Mouse (Mus musculus) layer of hippocampus, adult 2 months (tissue): ENCODE measurements around the gene Cideb. TPM values are rescaled to one million over a fixed set of nuclear protein-coding genes. Genes with fewer than 3 reads are reported as not detected.
A peak's percentile ranks its signal among the peaks of the same experiment; 100 is the strongest.

Source experiments
- DNase-seq, 2 experiments: peaks; one replicate each; pipeline ENCODE4 v3.0.0; 2022; ENCODE audit warnings: low spot score in 2 of 2
- H3K27ac ChIP-seq: fragments of 200-600 bp; 2 replicates; pipeline ENCODE4 v1.8.1; 2022
- H3K4me3 ChIP-seq: fragments of 200-600 bp; 2 replicates; pipeline ENCODE4 v1.8.1; 2022; ENCODE audit warnings: mild to moderate bottlenecking
- CTCF ChIP-seq: fragments of 200-600 bp; conservative IDR thresholded peaks from 2 replicates; pipeline ENCODE4 v1.8.1; 2022; ENCODE audit warnings: antibody characterized with exemption, mild to moderate bottlenecking, moderate library complexity
- long read RNA-seq, 2 experiments: library from polyadenylated mRNA; stranded (forward); transcript quantifications; one replicate each; pipeline ENCODE4 v2.0.0; 2021; ENCODE audit warnings: borderline mapping rate in 2 of 2
- total RNA-seq, 2 experiments: library from RNA; stranded (reverse); gene quantifications; 2 replicates each; pipeline ENCODE4 v1.2.3; 2021

Gene Cideb
- 1 to 10 TPM; 1.4 to 1.6 TPM for total RNA-seq
- long read RNA-seq, experiment 1 = 0 reads
- long read RNA-seq, experiment 2, partial matches to known transcripts = 0 of 3 reads
- long read RNA-seq, experiment 2, other reads (novel, unspliced or antisense) = 0 of 3 reads

DNA sequence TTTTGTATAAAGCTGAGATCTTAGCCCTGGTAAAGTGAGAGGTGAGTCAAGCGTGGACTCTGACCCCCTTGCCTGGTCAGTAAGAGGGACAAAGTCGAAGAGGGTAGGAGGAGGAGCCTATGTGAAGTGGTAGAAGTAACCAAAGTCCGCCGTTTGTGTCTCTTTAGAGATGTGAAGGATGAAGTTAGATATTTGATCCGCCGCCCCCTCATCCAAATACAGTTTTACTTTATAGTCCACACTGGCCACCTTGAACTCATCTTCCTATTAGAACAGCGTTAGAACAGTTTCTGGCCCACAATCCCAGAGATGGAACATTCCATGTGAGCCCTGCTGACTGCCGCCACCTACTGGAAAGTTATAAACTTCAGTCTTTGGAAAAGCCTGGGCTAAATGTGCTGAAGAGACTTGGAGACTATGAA, at the start of gene Cideb:
Gene Cideb, minus strand, starts transcription at position 96 of the 422 bp plus-strand sequence.
- TF ChIP-seq CTCF = peak; percentile 83
- no peak within 1 kb of the TSS for H3K27ac ChIP-seq
- H3K4me3 ChIP-seq = no peak within 1 kb of the TSS
- peak in 1 of 2 experiments; percentile 46 for DNase-seq

DNA sequence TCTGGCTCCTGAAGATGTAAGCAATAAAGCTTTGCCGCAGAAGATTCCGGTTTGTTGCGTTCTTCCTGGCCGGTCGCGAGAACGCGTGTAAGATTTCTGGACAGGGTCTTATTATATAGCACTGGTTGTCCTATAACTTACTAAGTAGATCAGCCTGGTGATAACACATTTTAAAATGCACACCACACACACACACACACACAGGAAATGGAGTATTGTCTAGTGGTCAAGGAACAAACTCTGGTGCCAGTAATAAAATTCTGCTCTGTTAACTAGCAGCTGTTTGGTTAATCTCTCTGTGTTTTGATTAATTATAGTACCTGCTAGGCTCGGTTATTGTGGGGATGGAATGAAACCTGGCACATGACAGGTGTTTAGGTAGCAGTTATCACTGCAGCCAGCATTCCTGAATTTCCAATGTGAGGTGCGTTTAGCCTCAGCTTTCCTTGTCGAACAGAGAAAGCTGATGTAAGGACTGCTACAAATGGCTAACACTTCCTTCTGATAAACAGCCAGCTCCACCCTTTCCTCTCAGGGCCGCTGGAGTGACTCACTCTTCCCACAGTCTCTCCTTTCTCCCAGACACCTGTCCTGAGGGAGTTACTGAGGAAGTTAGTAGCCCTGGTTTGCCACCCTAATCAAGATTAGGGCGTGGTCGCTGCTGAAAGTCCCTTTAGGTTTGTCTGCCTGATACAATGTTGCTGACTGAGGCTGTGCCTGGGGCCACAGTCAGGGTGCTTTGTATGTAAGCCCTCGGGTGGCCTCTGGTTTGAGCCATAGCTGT, 37.3 kb upstream of the Cideb start:
- Histone ChIP-seq H3K4me3 (no peak overlapping the region), H3K27ac (no peak overlapping the region)
- no peak for DNase-seq
- no peak for TF ChIP-seq CTCF

DNA sequence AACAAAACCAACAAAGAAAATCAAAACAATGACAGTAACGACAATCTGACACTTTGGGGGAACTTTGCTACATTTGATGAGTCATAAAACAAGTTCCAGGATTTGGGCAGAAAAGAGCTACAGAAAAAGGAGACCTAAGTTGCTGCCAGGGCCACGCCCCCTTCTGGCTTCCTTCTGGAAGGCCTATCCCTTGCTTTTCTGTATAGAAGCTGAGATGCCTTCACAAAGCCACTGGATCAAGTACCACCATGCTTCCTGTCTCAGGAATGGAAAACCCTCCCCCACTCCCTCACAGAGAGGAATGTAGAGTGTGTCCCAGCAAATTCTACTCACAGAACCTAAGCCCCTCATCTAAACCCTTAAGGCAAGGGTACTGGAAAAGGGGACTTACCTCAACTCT, 35.7 kb upstream of the Cideb start:
- DNase-seq = no peak
- no peak overlapping the region for H3K27ac ChIP-seq
- TF ChIP-seq CTCF = no peak
- no peak overlapping the region for H3K4me3 ChIP-seq

DNA sequence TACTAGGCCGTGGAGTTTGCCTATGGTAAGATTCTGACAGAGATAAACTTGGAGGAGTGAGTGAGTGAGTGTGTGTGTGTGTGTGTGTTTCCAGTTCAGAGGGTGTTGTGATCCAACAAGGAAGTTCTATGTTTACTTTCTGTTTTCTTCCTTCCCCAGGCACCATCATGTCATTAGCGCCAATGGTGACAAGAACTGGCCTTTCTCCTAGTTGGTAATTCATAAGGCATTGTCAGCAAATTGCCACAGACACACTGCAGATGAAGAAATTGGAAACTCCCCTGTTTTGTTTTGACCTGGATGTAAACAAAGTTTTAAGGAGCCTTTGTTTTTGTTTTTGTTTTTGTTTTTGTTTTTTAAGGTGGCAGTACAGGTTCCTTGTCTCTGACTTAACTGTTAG, 35.2 kb upstream of the Cideb start:
- H3K27ac ChIP-seq = no peak overlapping the region
- TF ChIP-seq CTCF = no peak
- DNase-seq = no peak
- H3K4me3 ChIP-seq = no peak overlapping the region

- TF ChIP-seq CTCF = no peak
- no peak for DNase-seq
- Histone ChIP-seq H3K4me3 (peak within 1 kb of the TSS; percentile 22), H3K27ac (no peak within 1 kb of the TSS)
These were observed 30.2 kb upstream of the Cideb start, which contains the start of gene Ripk3 for GRCm38 (mm10) chr14:55788256-55789050. Gene Ripk3 (minus strand): TSS chr14:55788865.

GRCm38 (mm10) chr14:55787731-55788130, 29.5 kb upstream of the Cideb start:
- no peak overlapping the region for H3K27ac ChIP-seq
- no peak for TF ChIP-seq CTCF
- no peak for DNase-seq
- H3K4me3 ChIP-seq = no peak overlapping the region

- TF ChIP-seq CTCF = peak; percentile 42
- H3K4me3 ChIP-seq = no peak overlapping the region
- no peak overlapping the region for H3K27ac ChIP-seq
- DNase-seq = no peak
These were observed 26.9 kb upstream of the Cideb start for GRCm38 (mm10) chr14:55785195-55785594.

DNA sequence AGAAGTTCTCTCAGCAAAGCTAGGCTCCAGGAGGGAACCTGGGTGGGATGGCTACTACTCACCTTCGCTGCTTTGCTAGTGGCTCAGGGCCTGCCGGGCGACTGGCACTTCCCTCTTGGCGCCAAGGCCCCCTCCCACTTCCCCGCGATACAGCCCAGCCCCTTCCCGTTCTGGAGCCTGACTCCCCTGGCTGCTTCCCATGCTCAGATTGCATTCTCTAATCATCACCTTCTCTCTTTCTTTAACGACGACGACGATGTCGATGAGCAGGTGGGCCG, 25.6 kb upstream of the Cideb start, which contains the start of gene Adcy4:
Gene Adcy4, minus strand, starts transcription at position 138 of the 278 bp plus-strand sequence.
- TF ChIP-seq CTCF = no peak
- peak within 1 kb of the TSS; percentile 68 for H3K27ac ChIP-seq
- peak within 1 kb of the TSS; percentile 49 for H3K4me3 ChIP-seq
- no peak for DNase-seq

GRCm38 (mm10) chr14:55783171-55783957, 25.1 kb upstream of the Cideb start:
- Histone ChIP-seq H3K4me3 (peak overlapping the region; percentile 49), H3K27ac (peak overlapping the region; percentile 68)
- no peak for DNase-seq
- no peak for TF ChIP-seq CTCF

- TF ChIP-seq CTCF = no peak
- peak overlapping the region; percentile 68 for H3K27ac ChIP-seq
- peak overlapping the region; percentile 49 for H3K4me3 ChIP-seq
- no peak for DNase-seq
These were observed 24.2 kb upstream of the Cideb start for GRCm38 (mm10) chr14:55782361-55782960.

DNA sequence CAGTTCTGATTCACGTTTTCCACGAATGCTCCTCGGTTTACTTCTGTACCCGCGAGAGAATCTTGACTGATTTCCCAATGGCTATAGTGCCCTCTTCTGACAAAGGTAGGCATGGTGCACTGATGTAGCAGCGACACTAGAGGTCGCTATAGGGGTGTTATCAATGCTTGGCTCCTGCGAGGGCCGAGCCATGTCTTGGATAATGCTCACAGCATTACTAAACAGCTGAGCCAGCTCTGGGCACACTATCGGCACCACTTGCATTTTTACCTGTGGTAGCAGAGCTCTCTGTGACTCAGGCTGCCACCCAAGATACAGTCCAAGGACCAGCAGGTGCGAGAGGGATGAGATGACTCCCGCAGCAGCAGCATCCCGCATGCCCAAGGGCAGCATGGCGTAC, 23.1 kb upstream of the Cideb start:
- peak; percentile 100 for TF ChIP-seq CTCF
- Histone ChIP-seq H3K27ac (no peak overlapping the region), H3K4me3 (no peak overlapping the region)
- DNase-seq = peak; percentile 68 to 73

DNA sequence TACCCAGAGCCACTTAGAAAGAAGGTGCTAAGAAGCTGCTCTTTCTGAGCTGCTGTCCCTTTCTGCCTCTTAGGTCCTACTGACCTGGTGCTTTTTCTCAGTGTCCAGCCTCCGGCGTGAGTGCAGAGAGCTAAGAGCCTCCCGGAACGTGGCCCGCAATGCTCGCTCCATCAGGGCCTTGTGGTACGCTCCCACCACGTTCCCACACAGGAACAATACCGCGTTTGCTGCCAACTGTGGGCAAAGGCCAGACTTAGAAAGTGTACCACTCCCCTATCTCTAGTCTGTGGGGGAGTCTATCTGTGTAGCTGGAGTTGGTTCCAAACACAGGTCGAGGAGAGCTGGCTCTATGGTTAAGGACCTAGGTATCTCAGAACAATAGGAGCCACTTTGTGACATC, 22.5 kb upstream of the Cideb start:
- Histone ChIP-seq H3K27ac (no peak overlapping the region), H3K4me3 (no peak overlapping the region)
- DNase-seq = no peak
- TF ChIP-seq CTCF = no peak
